Mouse (Mus musculus) CH12.LX (cell line): ENCODE results near the gene Crnkl1. TPM values are rescaled to one million over a fixed set of nuclear protein-coding genes. Genes with fewer than 3 reads are reported as not detected.
"Not testable (repeated sequence)": the region's sequence is repeated elsewhere in the genome, so short reads cannot be mapped to it uniquely, and the experiment has no call there.

Experiments used
- DNase-seq: peaks from one replicate; pipeline ENCODE4 v3.0.0-alpha.2; 2013; ENCODE audit errors: extremely low read depth
- H3K27ac ChIP-seq: 2 replicates; pipeline ENCODE4 v1.5.1; 2012; ENCODE audit warnings: low read depth, mild to moderate bottlenecking, control low read depth, moderate library complexity; ENCODE audit not compliant: insufficient read depth
- H3K27me3 ChIP-seq: replicated peaks from 2 replicates; pipeline ENCODE3; 2012; ENCODE audit warnings: inconsistent platforms
- H3K36me3 ChIP-seq, 2 experiments: replicated peaks in 1 of 2; 2 replicates each; pipeline versions ENCODE3 to v1.6.1; 2012; ENCODE audit warnings: inconsistent platforms in 1 of 2, low read length in 1 of 2, mild to moderate bottlenecking in 1 of 2, mixed read lengths in 1 of 2, moderate library complexity in 1 of 2; ENCODE audit not compliant: control insufficient read depth in 1 of 2, insufficient read depth in 1 of 2
- H3K4me1 ChIP-seq, 2 experiments: 2 replicates each; pipeline ENCODE4 v1.6.1; 2012; ENCODE audit warnings: inconsistent platforms in 1 of 2, moderate library complexity in 1 of 2; ENCODE audit not compliant: insufficient read depth in 2 of 2, control insufficient read depth in 1 of 2
- H3K4me2 ChIP-seq: 2 replicates; pipeline ENCODE4 v1.6.1; 2012; ENCODE audit warnings: low read depth, mild to moderate bottlenecking, control low read depth; ENCODE audit not compliant: poor library complexity, insufficient read depth, severe bottlenecking
- H3K4me3 ChIP-seq, 3 experiments: fragments of 150-350 bp in 1 of 3; sonication (generic) in 1 of 3; replicated peaks in 1 of 3; 2 replicates each; pipeline versions ENCODE3 to v1.5.1; 2011 to 2012; ENCODE audit warnings: low read depth in 2 of 3, low read length in 2 of 3, mild to moderate bottlenecking in 2 of 3, moderate library complexity in 2 of 3, control low read depth in 1 of 3, improper control_type of control experiment in 1 of 3, inconsistent platforms in 1 of 3, mixed read lengths in 1 of 3; ENCODE audit not compliant: poor library complexity in 1 of 3
- H3K79me2 ChIP-seq: replicated peaks from 2 replicates; pipeline ENCODE4 v1.6.1; 2012; ENCODE audit warnings: mild to moderate bottlenecking, moderate library complexity; ENCODE audit not compliant: control insufficient read depth, poor library complexity, insufficient read depth, severe bottlenecking; ENCODE audit errors: extremely low read depth
- H3K9ac ChIP-seq: 2 replicates; pipeline ENCODE4 v1.6.1; 2012; ENCODE audit warnings: low read depth, mild to moderate bottlenecking, control low read depth, moderate library complexity; ENCODE audit not compliant: insufficient read depth
- H3K9me3 ChIP-seq: replicated peaks from 2 replicates; pipeline ENCODE3; 2012; ENCODE audit warnings: low read length, inconsistent platforms, mixed read lengths
- CTCF ChIP-seq, 2 experiments: IDR thresholded peaks in 1 of 2; conservative IDR thresholded peaks in 1 of 2; 2 replicates each; pipeline ENCODE4 v1.5.1; 2011 to 2012; ENCODE audit warnings: low read depth in 2 of 2, low read length in 2 of 2, improper control_type of control experiment in 1 of 2, inconsistent platforms in 1 of 2, mild to moderate bottlenecking in 1 of 2, moderate library complexity in 1 of 2
- E2F4 ChIP-seq: IDR thresholded peaks from 2 replicates; pipeline ENCODE4 v1.6.1; 2011; ENCODE audit warnings: low read depth, low read length, improper control_type of control experiment; ENCODE audit not compliant: insufficient replicate concordance
- ELF1 ChIP-seq: IDR thresholded peaks from 2 replicates; pipeline ENCODE4 v1.6.1; 2014; ENCODE audit warnings: low read depth, mild to moderate bottlenecking, inconsistent platforms, low read length, improper control_type of control experiment
- GABPA ChIP-seq: IDR thresholded peaks from 2 replicates; pipeline ENCODE4 v1.6.1; 2012; ENCODE audit warnings: low read depth, low read length, improper control_type of control experiment, inconsistent platforms; ENCODE audit not compliant: insufficient replicate concordance
- MAX ChIP-seq: IDR thresholded peaks from 2 replicates; pipeline ENCODE4 v1.6.1; 2011; ENCODE audit warnings: low read length, improper control_type of control experiment
- MAZ ChIP-seq: IDR thresholded peaks from 2 replicates; pipeline ENCODE4 v1.6.1; 2012; ENCODE audit warnings: low read depth, mild to moderate bottlenecking, inconsistent platforms, low read length, improper control_type of control experiment, moderate library complexity
- MXI1 ChIP-seq: IDR thresholded peaks from 2 replicates; pipeline ENCODE4 v1.6.1; 2011; ENCODE audit warnings: mild to moderate bottlenecking, low read depth, low read length, improper control_type of control experiment
- NRF1 ChIP-seq: IDR thresholded peaks from 2 replicates; pipeline ENCODE4 v1.6.1; 2014; ENCODE audit warnings: low read depth, mild to moderate bottlenecking, inconsistent platforms, low read length, improper control_type of control experiment, moderate library complexity
- POLR2A ChIP-seq: IDR thresholded peaks from 2 replicates; pipeline ENCODE4 v1.6.1; 2011; ENCODE audit warnings: low read depth, mild to moderate bottlenecking, improper control_type of control experiment, low read length
- POLR2AphosphoS2 ChIP-seq: IDR thresholded peaks from 2 replicates; pipeline ENCODE4 v1.6.1; 2011; ENCODE audit warnings: low read depth, low read length, improper control_type of control experiment
- SMC3 ChIP-seq: IDR thresholded peaks from 2 replicates; pipeline ENCODE4 v1.6.1; 2011; ENCODE audit warnings: low read depth, low read length, improper control_type of control experiment
- TBP ChIP-seq: conservative IDR thresholded peaks from 2 replicates; pipeline ENCODE4 v1.6.1; 2011; ENCODE audit warnings: low read depth, low read length, improper control_type of control experiment
- ZNF384 ChIP-seq: IDR thresholded peaks from 2 replicates; pipeline ENCODE4 v1.6.1; 2012; ENCODE audit warnings: low read depth, low read length, improper control_type of control experiment, inconsistent platforms
- dilution Hi-C: fragments of 300-500 bp; cut with MboI; formaldehyde crosslinking; loops from 2 replicates; pipeline ENCODE4 v1.14.3; 2020; ENCODE audit warnings: low sequenced_read_pairs; ENCODE audit not compliant: extremely low pct_unique_long_range_greater_than_20kb, extremely low pct_ligation_motif_present
- in situ Hi-C: fragments of 300-500 bp; cut with MboI; formaldehyde crosslinking; loops from 3 replicates; pipeline ENCODE4 v1.14.3; 2019; ENCODE audit warnings: low sequenced_read_pairs, low pct_ligation_motif_present, low pct_unique_long_range_greater_than_20kb, mixed read lengths
- polyA plus RNA-seq: library from polyadenylated mRNA; unstranded; fragments of >175 nt; gene quantifications from 2 replicates; pipeline ENCODE4 v1.2.1, GENCODE M21; 2012; ENCODE audit warnings: low read depth; ENCODE audit not compliant: insufficient read length
- total RNA-seq, 2 experiments: library from RNA; depleted of rRNA; stranded (reverse); fragments of 300-350 nt in 1 of 2; fragments of >200 nt in 1 of 2; gene quantifications; 2 replicates each; pipeline ENCODE4 v1.2.3; 2012 to 2014

Crnkl1 gene
- total and polyA plus RNA-seq, 3 experiments: 18.8 to 31.6 (median 30.4) TPM

- H3K4me3 ChIP-seq, H3K9me3 ChIP-seq, in situ Hi-C loops, H3K9ac ChIP-seq, H3K4me2 ChIP-seq, H3K36me3 ChIP-seq, H3K27me3 ChIP-seq, dilution Hi-C loops: not testable (repeated sequence)
- peak; percentile 48 for DNase-seq
- H3K79me2 ChIP-seq: peaks cover 22% of the 10 kb centered on the region
- peak overlapping the region; percentile 35; the same call in 1 of the 2 replicates for H3K27ac ChIP-seq
- H3K4me1 ChIP-seq: peaks cover 4 to 32% of the 10 kb centered on the region in 2 experiments; a peak in 3 of 4 replicates
- TF ChIP-seq MAX (peak; percentile 28; the same call in 1 of the 2 replicates), POLR2A (0 out of 2 replicates have a peak, but pooled peaks have one; percentile 22), TBP (peak; percentile 67)
These were observed 34.5 kb downstream of the Crnkl1 start for GRCm38 (mm10) chr2:145900318-145900717.

- H3K4me3 ChIP-seq: no peak overlapping the region
- H3K36me3 ChIP-seq: no peaks in the 10 kb centered on the region
- no peak for TF ChIP-seq NRF1
- TF ChIP-seq, all 38 proteins: peak for 0
- no peaks in the 10 kb centered on the region for H3K27me3 ChIP-seq
- H3K9ac ChIP-seq: no peak overlapping the region
- no peak for DNase-seq
- no peak overlapping the region for H3K27ac ChIP-seq
- no peak overlapping the region for H3K4me2 ChIP-seq
- peaks cover under 1% of the 10 kb centered on the region; the same call in 1 of the 2 replicates for H3K79me2 ChIP-seq
- H3K4me1 ChIP-seq: peaks cover 4 to 23% of the 10 kb centered on the region in 2 experiments; a peak in 3 of 4 replicates
- no peaks in the 10 kb centered on the region for H3K9me3 ChIP-seq
- in situ Hi-C loops: no loop called here
- dilution Hi-C loops: no loop called here
These were observed 36.7 kb downstream of the Crnkl1 start for GRCm38 (mm10) chr2:145898106-145898505.

- Histone ChIP-seq H3K27ac (no peak overlapping the region), H3K36me3 (no peaks in the 10 kb centered on the region), H3K4me3 (no peak overlapping the region), H3K79me2 (no peaks in the 10 kb centered on the region), H3K4me2 (no peak overlapping the region), H3K4me1 (peaks cover 9 to 16% of the 10 kb centered on the region in 2 experiments; a peak in 3 of 4 replicates), H3K27me3 (no peaks in the 10 kb centered on the region), H3K9me3 (no peaks in the 10 kb centered on the region), H3K9ac (no peak overlapping the region)
- dilution Hi-C loops (no loop called here), in situ Hi-C loops (no loop called here)
- DNase-seq: no peak
- TF ChIP-seq ZNF384 (no peak), SMC3 (no peak), MXI1 (no peak), E2F4 (no peak), MAZ (no peak), CTCF (conservative IDR thresholded peaks at IDR 0.05 in 1 of 2, IDR thresholded peaks at IDR 0.05 in 1 of 2; ENCODE audit: low read depth in 2 of 2, low read length in 2 of 2) (no peak), POLR2AphosphoS2 (no peak), GABPA (no peak), ELF1 (no peak)
These were observed 41.1 kb downstream of the Crnkl1 start for GRCm38 (mm10) chr2:145893756-145894155.
